Mouse (Mus musculus) megakaryocyte, adult 5-6 weeks (primary cell): ENCODE measurements around the gene Gm5622. TPM values are rescaled to one million over a fixed set of nuclear protein-coding genes. Genes with fewer than 3 reads are reported as not detected.
"Not testable (repeated sequence)": the region's sequence is repeated elsewhere in the genome, so short reads cannot be mapped to it uniquely, and the experiment has no call there.

Source experiments
- ATAC-seq: 2 replicates; pipeline ENCODE4 v1.8.0; 2016; ENCODE audit warnings: mild to moderate bottlenecking, inconsistent platforms; ENCODE audit not compliant: poor library complexity, severe bottlenecking
- total RNA-seq, 2 experiments: library from RNA; stranded (forward) in 1 of 2; stranded (reverse) in 1 of 2; fragments of 153-499, 151-499 nt in 1 of 2; fragments of 221-1000, 200-1000 nt in 1 of 2; gene quantifications; 2 replicates each; pipeline versions ENCODE4 v1.2.3 to v1.2.4; 2015 to 2017

Gene Gm5622
- total RNA-seq (2015): not detected in 2 replicates
- total RNA-seq (2017): not detected in 2 replicates

- ATAC-seq: no peak
Observed at GRCm38 (mm10) chr14:51552490-51552889, at the start of gene Gm5622. Gm5622 (plus strand) TSS chr14:51552790.

GRCm38 (mm10) chr14:51507416-51507815, 45.2 kb upstream of the Gm5622 start:
- no peak for ATAC-seq

- not testable (repeated sequence) for ATAC-seq
Observed at GRCm38 (mm10) chr14:51573963-51574362, 21.4 kb downstream of the Gm5622 start, which contains the start of gene Gm17175. Gm17175 (minus strand) TSS chr14:51574063.

GRCm38 (mm10) chr14:51592039-51592438, 39.4 kb downstream of the Gm5622 start, which contains the start of gene Gm17174:
Gm17174 (minus strand) TSS chr14:51592139.
- not testable (repeated sequence) for ATAC-seq

GRCm38 (mm10) chr14:51611210-51611609, 58.6 kb downstream of the Gm5622 start, which contains the start of gene Gm17078:
Gm17078 (minus strand) TSS chr14:51611310.
- no peak for ATAC-seq

GRCm38 (mm10) chr14:51632426-51632825, 79.8 kb downstream of the Gm5622 start:
- not testable (repeated sequence) for ATAC-seq

GRCm38 (mm10) chr14:51635566-51635965, 83.0 kb downstream of the Gm5622 start, which contains the start of gene Gm4181:
Gm4181 (minus strand) TSS chr14:51635666.
- not testable (repeated sequence) for ATAC-seq

GRCm38 (mm10) chr14:51677269-51677668, 124.7 kb downstream of the Gm5622 start:
- ATAC-seq: no peak

- not testable (repeated sequence) for ATAC-seq
Observed at GRCm38 (mm10) chr14:51695368-51695767, 142.8 kb downstream of the Gm5622 start, which contains the start of gene Gm17079. Gm17079 (minus strand) TSS chr14:51695468.

Other genes with a start within 250 kb of the Gm5622 start
- not detected in 2 replicates for gene Gm7247, start 191.0 kb upstream of the Gm5622 start, total RNA-seq (2015)
- gene Gm7247, start 191.0 kb upstream of the Gm5622 start, total RNA-seq (2017): not detected in 2 replicates
- not detected in 2 replicates for gene Vmn2r88, start 142.0 kb upstream of the Gm5622 start, total RNA-seq (2015)
- gene Vmn2r88, start 142.0 kb upstream of the Gm5622 start, total RNA-seq (2017): not detected in 2 replicates
- not detected in 2 replicates for gene Vmn2r89, start 100.9 kb upstream of the Gm5622 start, total RNA-seq (2015)
- gene Vmn2r89, start 100.9 kb upstream of the Gm5622 start, total RNA-seq (2017): not detected in 2 replicates
- not detected in 2 replicates for gene Gm17175, start 21.3 kb downstream of the Gm5622 start, total RNA-seq (2015)
- not detected in 2 replicates for gene Gm17175, start 21.3 kb downstream of the Gm5622 start, total RNA-seq (2017)
- not detected in 2 replicates for gene Gm17174, start 39.3 kb downstream of the Gm5622 start, total RNA-seq (2015)
- gene Gm17174, start 39.3 kb downstream of the Gm5622 start, total RNA-seq (2017): not detected in 2 replicates
- not detected in 2 replicates for gene Gm17078, start 58.5 kb downstream of the Gm5622 start, total RNA-seq (2015)
- not detected in 2 replicates for gene Gm17078, start 58.5 kb downstream of the Gm5622 start, total RNA-seq (2017)
- not detected in 2 replicates for gene Gm4181, start 82.9 kb downstream of the Gm5622 start, total RNA-seq (2015)
- not detected in 2 replicates for gene Gm4181, start 82.9 kb downstream of the Gm5622 start, total RNA-seq (2017)
- gene Gm17079, start 142.7 kb downstream of the Gm5622 start, total RNA-seq (2015): not detected in 2 replicates
- gene Gm17079, start 142.7 kb downstream of the Gm5622 start, total RNA-seq (2017): not detected in 2 replicates
- gene Gm5800, start 164.4 kb downstream of the Gm5622 start, total RNA-seq (2015): not detected in 2 replicates
- gene Gm5800, start 164.4 kb downstream of the Gm5622 start, total RNA-seq (2017): not detected in 2 replicates
- not detected in 2 replicates for gene Ang4, start 220.8 kb downstream of the Gm5622 start, total RNA-seq (2015)
- not detected in 2 replicates for gene Ang4, start 220.8 kb downstream of the Gm5622 start, total RNA-seq (2017)
- gene AY358078, start 247.3 kb downstream of the Gm5622 start, total RNA-seq (2015): not detected in 2 replicates
- not detected in 2 replicates for gene AY358078, start 247.3 kb downstream of the Gm5622 start, total RNA-seq (2017)